Mouse (Mus musculus) embryonic fibroblast, embryonic 13.5 days (primary cell): ENCODE data around the gene Slc13a5.

Experiments used
- CTCF ChIP-seq: IDR thresholded peaks from 2 replicates; pipeline ENCODE4 v1.5.1; 2011; ENCODE audit warnings: mild to moderate bottlenecking, control low read depth, low read length, moderate library complexity, borderline replicate concordance; ENCODE audit not compliant: insufficient read depth
- POLR2A ChIP-seq: IDR thresholded peaks from 2 replicates; pipeline ENCODE4 v1.6.1; 2011; ENCODE audit warnings: low read depth, mild to moderate bottlenecking, control low read depth, low read length, moderate library complexity

- TF ChIP-seq POLR2A (no peak), CTCF (no peak)
These were observed 4.7 kb upstream of the Slc13a5 start for GRCm38 (mm10) chr11:72271761-72272160.
